Mouse (Mus musculus) MEL (cell line): ENCODE data around the gene Uchl5. TPM values are rescaled to one million over a fixed set of nuclear protein-coding genes. Genes with fewer than 3 reads are reported as not detected.

Source experiments
- DNase-seq: peaks from one replicate; pipeline ENCODE4 v3.0.0; 2011; ENCODE audit warnings: low read depth, low spot score
- H3K27ac ChIP-seq: 2 replicates; pipeline ENCODE4 v1.5.1; 2012; ENCODE audit warnings: low read depth, mild to moderate bottlenecking, control low read depth, low read length, moderate library complexity; ENCODE audit not compliant: control insufficient read depth
- H3K27me3 ChIP-seq, 2 experiments: fragments of 150-350 bp in 1 of 2; sonication (generic) in 1 of 2; 2 replicates each; pipeline ENCODE4 v1.6.1; 2012; ENCODE audit warnings: low read length in 2 of 2, mild to moderate bottlenecking in 2 of 2, improper control_type of control experiment in 1 of 2, moderate library complexity in 1 of 2; ENCODE audit not compliant: insufficient read depth in 2 of 2, control insufficient read depth in 1 of 2
- H3K36me3 ChIP-seq, 2 experiments: 2 replicates each; pipeline ENCODE4 v1.6.1; 2012 to 2014; ENCODE audit warnings: low read length in 2 of 2, improper control_type of control experiment in 1 of 2, inconsistent platforms in 1 of 2, mild to moderate bottlenecking in 1 of 2; ENCODE audit not compliant: insufficient read depth in 2 of 2, control insufficient read depth in 1 of 2
- H3K4me1 ChIP-seq, 2 experiments: fragments of 150-350 bp in 1 of 2; sonication (generic) in 1 of 2; 2 replicates each; pipeline ENCODE4 v1.6.1; 2012; ENCODE audit warnings: low read length in 2 of 2, improper control_type of control experiment in 1 of 2, mild to moderate bottlenecking in 1 of 2; ENCODE audit not compliant: insufficient read depth in 2 of 2, control insufficient read depth in 1 of 2
- H3K4me3 ChIP-seq, 2 experiments: fragments of 150-350 bp in 1 of 2; sonication (generic) in 1 of 2; 2 replicates each; pipeline ENCODE4 v1.5.1; 2012; ENCODE audit warnings: low read depth in 2 of 2, low read length in 2 of 2, mild to moderate bottlenecking in 2 of 2, moderate library complexity in 2 of 2, control low read depth in 1 of 2, improper control_type of control experiment in 1 of 2; ENCODE audit not compliant: control insufficient read depth in 1 of 2, insufficient read depth in 1 of 2
- H3K79me2 ChIP-seq: 2 replicates; pipeline ENCODE4 v1.6.1; 2012; ENCODE audit warnings: mild to moderate bottlenecking, low read length, moderate library complexity; ENCODE audit not compliant: control insufficient read depth, poor library complexity, insufficient read depth
- H3K9ac ChIP-seq: 2 replicates; pipeline ENCODE4 v1.6.1; 2012; ENCODE audit warnings: low read depth, mild to moderate bottlenecking, control low read depth, low read length, moderate library complexity; ENCODE audit not compliant: control insufficient read depth, poor library complexity, severe bottlenecking
- H3K9me3 ChIP-seq: fragments of 150-350 bp; sonication (generic); replicated peaks from 2 replicates; pipeline ENCODE4 v1.6.1; 2012; ENCODE audit warnings: mild to moderate bottlenecking, low read length, improper control_type of control experiment, moderate library complexity; ENCODE audit not compliant: insufficient read depth
- BHLHE40 ChIP-seq: IDR thresholded peaks from 2 replicates; pipeline ENCODE4 v1.6.1; 2012; ENCODE audit warnings: low read depth, mild to moderate bottlenecking, inconsistent platforms, low read length, improper control_type of control experiment, borderline replicate concordance
- CHD1 ChIP-seq: IDR thresholded peaks from 2 replicates; pipeline ENCODE4 v1.6.1; 2012; ENCODE audit warnings: low read depth, mild to moderate bottlenecking, inconsistent platforms, low read length, improper control_type of control experiment
- CHD2 ChIP-seq: IDR thresholded peaks from 2 replicates; pipeline ENCODE4 v1.6.1; 2011; ENCODE audit warnings: low read length, improper control_type of control experiment
- CTCF ChIP-seq, 3 experiments: IDR thresholded peaks in 2 of 3; conservative IDR thresholded peaks in 1 of 3; 2 replicates each; pipeline ENCODE4 v1.5.1; 2011 to 2012; ENCODE audit warnings: low read length in 3 of 3, low read depth in 2 of 3, mild to moderate bottlenecking in 2 of 3, improper control_type of control experiment in 1 of 3, inconsistent platforms in 1 of 3, mixed read lengths in 1 of 3, moderate library complexity in 1 of 3; ENCODE audit not compliant: control insufficient read depth in 1 of 3, insufficient read depth in 1 of 3, poor library complexity in 1 of 3, severe bottlenecking in 1 of 3
- E2F4 ChIP-seq: IDR thresholded peaks from 2 replicates; pipeline ENCODE4 v1.6.1; 2011; ENCODE audit warnings: low read depth, low read length, improper control_type of control experiment, borderline replicate concordance
- ETS1 ChIP-seq: IDR thresholded peaks from 2 replicates; pipeline ENCODE4 v1.6.1; 2012; ENCODE audit warnings: low read depth, mild to moderate bottlenecking, inconsistent platforms, low read length, improper control_type of control experiment, moderate library complexity
- GATA1 ChIP-seq: IDR thresholded peaks from 2 replicates; pipeline ENCODE4 v1.6.1; 2011; ENCODE audit warnings: low read depth, low read length, improper control_type of control experiment
- HCFC1 ChIP-seq: IDR thresholded peaks from 2 replicates; pipeline ENCODE4 v1.6.1; 2012; ENCODE audit warnings: low read depth, mild to moderate bottlenecking, inconsistent platforms, low read length, improper control_type of control experiment, moderate library complexity
- JUND ChIP-seq: IDR thresholded peaks from 2 replicates; pipeline ENCODE4 v1.6.1; 2011; ENCODE audit warnings: low read depth, mild to moderate bottlenecking, improper control_type of control experiment, low read length
- KAT2A ChIP-seq: conservative IDR thresholded peaks from 2 replicates; pipeline ENCODE4 v1.6.1; 2012; ENCODE audit warnings: low read depth, low read length, improper control_type of control experiment, inconsistent platforms
- MAZ ChIP-seq: IDR thresholded peaks from 2 replicates; pipeline ENCODE4 v1.6.1; 2012; ENCODE audit warnings: low read depth, mild to moderate bottlenecking, inconsistent platforms, low read length, improper control_type of control experiment
- MEF2A ChIP-seq: IDR thresholded peaks from 2 replicates; pipeline ENCODE4 v1.6.1; 2014; ENCODE audit warnings: low read depth, mild to moderate bottlenecking, inconsistent platforms, low read length, improper control_type of control experiment; ENCODE audit not compliant: poor library complexity, insufficient replicate concordance, severe bottlenecking; ENCODE audit errors: extremely low read depth
- MXI1 ChIP-seq: IDR thresholded peaks from 2 replicates; pipeline ENCODE4 v1.6.1; 2011; ENCODE audit warnings: mild to moderate bottlenecking, low read depth, low read length, improper control_type of control experiment
- MYB ChIP-seq: IDR thresholded peaks from 2 replicates; pipeline ENCODE4 v1.6.1; 2011; ENCODE audit warnings: mild to moderate bottlenecking, low read depth, low read length, improper control_type of control experiment
- MYC ChIP-seq: IDR thresholded peaks from 2 replicates; pipeline ENCODE4 v1.6.1; 2011; ENCODE audit warnings: low read depth, mild to moderate bottlenecking, low read length, improper control_type of control experiment, moderate library complexity
- NELFE ChIP-seq: IDR thresholded peaks from 2 replicates; pipeline ENCODE4 v1.6.1; 2011; ENCODE audit warnings: low read depth, low read length, improper control_type of control experiment
- NRF1 ChIP-seq: IDR thresholded peaks from 2 replicates; pipeline ENCODE4 v1.6.1; 2014; ENCODE audit warnings: low read depth, mild to moderate bottlenecking, inconsistent platforms, low read length, improper control_type of control experiment, moderate library complexity; ENCODE audit not compliant: poor library complexity, insufficient read depth, severe bottlenecking
- POLR2A ChIP-seq, 2 experiments: IDR thresholded peaks; 2 replicates each; pipeline ENCODE4 v1.6.1; 2011 to 2012; ENCODE audit warnings: low read length in 2 of 2, mild to moderate bottlenecking in 2 of 2, control low read depth in 1 of 2, improper control_type of control experiment in 1 of 2, low read depth in 1 of 2, moderate library complexity in 1 of 2; ENCODE audit not compliant: control insufficient read depth in 1 of 2, insufficient read depth in 1 of 2, poor library complexity in 1 of 2
- POLR2AphosphoS2 ChIP-seq: IDR thresholded peaks from 2 replicates; pipeline ENCODE4 v1.6.1; 2011; ENCODE audit warnings: low read length, improper control_type of control experiment
- POLR2AphosphoS5 ChIP-seq: IDR thresholded peaks from 2 replicates; pipeline ENCODE4 v1.6.1; 2012; ENCODE audit warnings: low read depth, borderline replicate concordance, mild to moderate bottlenecking, inconsistent platforms, low read length, moderate library complexity, mixed read lengths
- RAD21 ChIP-seq: IDR thresholded peaks from 2 replicates; pipeline ENCODE4 v1.6.1; 2011; ENCODE audit warnings: mild to moderate bottlenecking, low read depth, low read length, improper control_type of control experiment
- SIN3A ChIP-seq: IDR thresholded peaks from 2 replicates; pipeline ENCODE4 v1.6.1; 2012; ENCODE audit warnings: low read length, improper control_type of control experiment, inconsistent platforms
- SMC3 ChIP-seq: IDR thresholded peaks from 2 replicates; pipeline ENCODE4 v1.6.1; 2011; ENCODE audit warnings: low read depth, low read length, improper control_type of control experiment
- TBP ChIP-seq: IDR thresholded peaks from 2 replicates; pipeline ENCODE4 v1.8.0; 2011; ENCODE audit warnings: low read depth, low read length, improper control_type of control experiment
- UBTF ChIP-seq: IDR thresholded peaks from 2 replicates; pipeline ENCODE4 v1.6.1; 2012; ENCODE audit warnings: low read depth, mild to moderate bottlenecking, inconsistent platforms, low read length, improper control_type of control experiment, moderate library complexity, borderline replicate concordance; ENCODE audit not compliant: insufficient read depth
- USF1 ChIP-seq: IDR thresholded peaks from 2 replicates; pipeline ENCODE4 v1.6.1; 2014; ENCODE audit warnings: low read depth, mild to moderate bottlenecking, inconsistent platforms, low read length, improper control_type of control experiment, moderate library complexity
- USF2 ChIP-seq, 2 experiments: IDR thresholded peaks; 2 replicates each; pipeline ENCODE4 v1.6.1; 2011 to 2012; ENCODE audit warnings: improper control_type of control experiment in 2 of 2, low read length in 2 of 2, borderline replicate concordance in 1 of 2, inconsistent platforms in 1 of 2, low read depth in 1 of 2, mild to moderate bottlenecking in 1 of 2; ENCODE audit not compliant: insufficient read depth in 1 of 2
- ZC3H11A ChIP-seq: IDR thresholded peaks from 2 replicates; pipeline ENCODE4 v1.6.1; 2012; ENCODE audit warnings: low read depth, mild to moderate bottlenecking, inconsistent platforms, low read length, improper control_type of control experiment
- ZKSCAN1 ChIP-seq: IDR thresholded peaks from 2 replicates; pipeline ENCODE4 v1.6.1; 2012; ENCODE audit warnings: low read depth, mild to moderate bottlenecking, inconsistent platforms, low read length, improper control_type of control experiment, moderate library complexity
- ZNF384 ChIP-seq: IDR thresholded peaks from 2 replicates; pipeline ENCODE4 v1.6.1; 2012; ENCODE audit warnings: low read depth, mild to moderate bottlenecking, inconsistent platforms, low read length, improper control_type of control experiment
- polyA plus RNA-seq, 2 experiments: library from polyadenylated mRNA; stranded (reverse) in 1 of 2; unstranded in 1 of 2; fragments of >175 nt in 1 of 2; fragments of >200 nt in 1 of 2; gene quantifications; 2 replicates each; pipeline versions ENCODE4 v1.2.1 to v1.2.4; 2012; ENCODE audit warnings: low replicate concordance in 2 of 2, low read depth in 1 of 2; ENCODE audit not compliant: insufficient read length in 2 of 2, insufficient read depth in 1 of 2, missing spikeins in 1 of 2
- total RNA-seq: library from RNA; depleted of rRNA; stranded (reverse); fragments of 300-350 nt; gene quantifications from 2 replicates; pipeline ENCODE4 v1.2.3, GENCODE M21; 2012

Gene Uchl5
- total and polyA plus RNA-seq, 3 experiments: 86.5 to 154 (median 110) TPM

DNA sequence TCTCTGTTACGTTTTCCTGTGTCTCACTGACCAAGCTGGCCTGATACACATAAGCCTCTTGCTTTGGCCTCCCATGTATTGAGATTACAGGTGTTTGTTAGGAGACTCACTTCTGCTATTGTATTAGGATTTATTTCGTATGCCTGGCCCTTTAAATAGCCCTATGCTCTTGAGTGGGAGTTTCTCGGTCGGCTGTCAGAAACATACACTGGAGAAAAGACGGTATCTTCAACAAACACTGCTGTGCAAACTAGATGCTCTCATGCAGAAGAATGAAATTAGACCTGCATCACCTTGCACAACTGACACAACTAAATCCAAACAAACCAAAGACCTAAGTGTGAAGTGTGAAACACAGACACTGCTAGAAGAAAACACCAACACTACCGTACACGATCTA lies 4.0 kb upstream of the Uchl5 start:
- peak overlapping the region; percentile 51 to 56 for H3K4me3 ChIP-seq
- H3K9me3 ChIP-seq: no peaks in the 10 kb centered on the region
- peak overlapping the region; percentile 23 for H3K9ac ChIP-seq
- no peak overlapping the region for H3K27ac ChIP-seq
- peaks cover 0 to 13% of the 10 kb centered on the region in 2 experiments; a peak in 1 of 4 replicates for H3K4me1 ChIP-seq
- H3K79me2 ChIP-seq: peaks cover 9% of the 10 kb centered on the region
- peak; percentile 68 for DNase-seq
- peaks cover 0 to 7% of the 10 kb centered on the region in 2 experiments; a peak in 3 of 4 replicates for H3K36me3 ChIP-seq
- TF ChIP-seq MXI1 (no peak), USF1 (no peak), ETS1 (no peak), POLR2A (IDR thresholded peaks at IDR 0.05; ENCODE audit: control insufficient read depth in 1 of 2, insufficient read depth in 1 of 2, low read depth in 1 of 2, low read length in 2 of 2, poor library complexity in 1 of 2) (no peak), ZKSCAN1 (no peak), GATA1 (0 out of 2 replicates have a peak, but pooled peaks have one; percentile 5), SIN3A (peak; percentile 56), MEF2A (no peak), JUND (no peak), NELFE (no peak)
- TF ChIP-seq, all 39 proteins: peak for 2
- H3K27me3 ChIP-seq: no peaks in the 10 kb centered on the region

GRCm38 (mm10) chr1:143773909-143774308 lies 3.2 kb upstream of the Uchl5 start:
- H3K9ac ChIP-seq: peak overlapping the region; percentile 9; the same call in 1 of the 2 replicates
- H3K27ac ChIP-seq: no peak overlapping the region
- H3K27me3 ChIP-seq: no peaks in the 10 kb centered on the region
- H3K4me1 ChIP-seq: peaks cover 0 to 13% of the 10 kb centered on the region in 2 experiments; a peak in 2 of 4 replicates
- DNase-seq: peak; percentile 70
- no peaks in the 10 kb centered on the region for H3K9me3 ChIP-seq
- H3K79me2 ChIP-seq: peaks cover 17% of the 10 kb centered on the region
- peaks cover 0 to 15% of the 10 kb centered on the region in 2 experiments; a peak in 2 of 4 replicates for H3K36me3 ChIP-seq
- peak overlapping the region; percentile 42 to 51 for H3K4me3 ChIP-seq
- TF ChIP-seq CHD1 (no peak), ZC3H11A (no peak), MXI1 (no peak), UBTF (no peak), ZKSCAN1 (no peak), BHLHE40 (no peak), RAD21 (no peak), JUND (no peak), MAZ (no peak), POLR2A (IDR thresholded peaks at IDR 0.05; ENCODE audit: control insufficient read depth in 1 of 2, insufficient read depth in 1 of 2, low read depth in 1 of 2, low read length in 2 of 2, poor library complexity in 1 of 2) (no peak), NRF1 (no peak), HCFC1 (no peak), CHD2 (no peak), ZNF384 (no peak), POLR2AphosphoS5 (no peak), MYC (no peak), ETS1 (peak; percentile 62), GATA1 (no peak; the same call in 1 of the 2 replicates), USF2 (IDR thresholded peaks at IDR 0.05; ENCODE audit: borderline replicate concordance in 1 of 2, insufficient read depth in 1 of 2, low read depth in 1 of 2, low read length in 2 of 2) (no peak), TBP (no peak), MYB (no peak), SMC3 (no peak), E2F4 (no peak), CTCF (IDR thresholded peaks at IDR 0.05 in 2 of 3, conservative IDR thresholded peaks at IDR 0.05 in 1 of 3; ENCODE audit: control insufficient read depth in 1 of 3, insufficient read depth in 1 of 3, low read depth in 2 of 3, low read length in 3 of 3, poor library complexity in 1 of 3, severe bottlenecking in 1 of 3) (no peak), POLR2AphosphoS2 (no peak), USF1 (no peak), KAT2A (no peak)
